Mouse (Mus musculus): Measurements from ENCODE around the gene Mvp. TPM values are rescaled to one million over a fixed set of nuclear protein-coding genes. Genes with fewer than 3 reads are reported as not detected.

The Mvp gene
- polyA plus RNA-seq, 1 experiment from 2014 or later: 104 TPM

- POLR2A ChIA-PET: interaction anchor here (0.8 to 1.4 kb wide), 3 partner anchors 16 to 41 kb away, joined by 3 to 4 read pairs (median 3); partner anchors contain the start of genes Pagr1a and Pagr1b
- CTCF ChIA-PET: interaction anchor here (1.0 to 1.1 kb wide), 3 partner anchors 23 to 144 kb away, joined by 3 to 4 read pairs (median 3); no protein-coding TSS in a partner anchor
- H3K27me3 ChIP-seq: no peaks in the 10 kb centered on the region
- DNase-seq (ENCODE audit: low read depth, low spot score) (peak; percentile 82), ATAC-seq (peak; percentile 73)
- in situ Hi-C loops (cut with MboI; ENCODE audit: low pct_unique_long_range_greater_than_20kb): no loop called here
- TF ChIP-seq CTCF (IDR thresholded peaks at IDR 0.05): peak; percentile 99
Measured at GRCm38 (mm10) chr7:126975950-126976866, 38.2 kb downstream of the Mvp start, which contains the start of gene Cdiptos. Cdiptos (minus strand) TSS chr7:126976098.

GRCm38 (mm10) chr7:126975893-126975949 is 38.7 kb downstream of the Mvp start, which contains the start of gene Cdipt:
Cdipt (plus strand) TSS chr7:126975914.
- ATAC-seq (no peak), DNase-seq (ENCODE audit: low read depth, low spot score) (no peak)
- no peaks in the 10 kb centered on the region for H3K27me3 ChIP-seq
- TF ChIP-seq CTCF (IDR thresholded peaks at IDR 0.05): no peak
- in situ Hi-C loops (cut with MboI; ENCODE audit: low pct_unique_long_range_greater_than_20kb): no loop called here
- POLR2A ChIA-PET: no interaction called here
- CTCF ChIA-PET: no interaction called here

GRCm38 (mm10) chr7:126975493-126975892 is 38.9 kb downstream of the Mvp start:
- no peaks in the 10 kb centered on the region for H3K27me3 ChIP-seq
- no peak for TF ChIP-seq CTCF (IDR thresholded peaks at IDR 0.05)
- no peak for DNase-seq (ENCODE audit: low read depth, low spot score)
- no peak for ATAC-seq
- CTCF ChIA-PET: no interaction called here
- POLR2A ChIA-PET: no interaction called here
- in situ Hi-C loops (cut with MboI; ENCODE audit: low pct_unique_long_range_greater_than_20kb): no loop called here

GRCm38 (mm10) chr7:126967361-126967760 is 47.1 kb downstream of the Mvp start:
- no peak for DNase-seq (ENCODE audit: low read depth, low spot score)
- CTCF ChIA-PET: no interaction called here
- in situ Hi-C loops (cut with MboI; ENCODE audit: low pct_unique_long_range_greater_than_20kb): loop anchor here (10.0 kb wide), 1 partner anchor 127 kb away; the partner anchor contains the start of gene AI467606
- ATAC-seq: no peak
- POLR2A ChIA-PET: no interaction called here
- H3K27me3 ChIP-seq: no peaks in the 10 kb centered on the region
- no peak for TF ChIP-seq CTCF (IDR thresholded peaks at IDR 0.05)

- DNase-seq (ENCODE audit: low read depth, low spot score) (no peak), ATAC-seq (no peak)
- in situ Hi-C loops (cut with MboI; ENCODE audit: low pct_unique_long_range_greater_than_20kb): loop anchor here (10.0 kb wide), 1 partner anchor 129 kb away; the partner anchor contains the start of gene AI467606
Measured at GRCm38 (mm10) chr7:126965568-126965967, 48.9 kb downstream of the Mvp start.

GRCm38 (mm10) chr7:126963548-126964286 is 50.7 kb downstream of the Mvp start:
- no peak for ATAC-seq
- ChIA-PET POLR2A (no interaction called here), CTCF (no interaction called here)
- in situ Hi-C loops (cut with MboI; ENCODE audit: low pct_unique_long_range_greater_than_20kb): loop anchor here (10.0 kb wide), 1 partner anchor 131 kb away; the partner anchor contains the start of gene AI467606
- no peak for DNase-seq (ENCODE audit: low read depth, low spot score)
- H3K27me3 ChIP-seq: peaks cover 9% of the 10 kb centered on the region
- peak; percentile 72 for TF ChIP-seq CTCF (IDR thresholded peaks at IDR 0.05)

More at GRCm38 (mm10) chr7:126965568-126965967, 48.9 kb downstream of the Mvp start:
- no peak for TF ChIP-seq CTCF (IDR thresholded peaks at IDR 0.05)
- CTCF ChIA-PET: interaction anchor here (1.3 to 1.4 kb wide), 2 partner anchors 30 to 145 kb away, joined by 3 read pairs; no protein-coding TSS in a partner anchor
- no peaks in the 10 kb centered on the region for H3K27me3 ChIP-seq
- POLR2A ChIA-PET: interaction anchor here (0.7 kb wide), 2 partner anchors 63 to 189 kb away, joined by 3 to 7 read pairs; partner anchors contain the start of gene Ypel3

GRCm38 (mm10) chr7:126961965-126962364 is 52.5 kb downstream of the Mvp start:
- in situ Hi-C loops (cut with MboI; ENCODE audit: low pct_unique_long_range_greater_than_20kb): loop anchor here (10.0 kb wide), 1 partner anchor 133 kb away; the partner anchor contains the start of gene AI467606
- DNase-seq (ENCODE audit: low read depth, low spot score) (no peak), ATAC-seq (no peak)
- CTCF ChIA-PET: interaction anchor here (1.1 kb wide), 1 partner anchor 12 kb away, joined by 4 read pairs; no protein-coding TSS in a partner anchor
- POLR2A ChIA-PET: no interaction called here
- TF ChIP-seq CTCF (IDR thresholded peaks at IDR 0.05): no peak
- peaks cover 9% of the 10 kb centered on the region for H3K27me3 ChIP-seq

GRCm38 (mm10) chr7:126961095-126961494 is 53.3 kb downstream of the Mvp start:
- H3K27me3 ChIP-seq: peaks cover 9% of the 10 kb centered on the region
- ATAC-seq: no peak
- DNase-seq (ENCODE audit: low read depth, low spot score): no peak
- in situ Hi-C loops (cut with MboI; ENCODE audit: low pct_unique_long_range_greater_than_20kb): loop anchor here (10.0 kb wide), 1 partner anchor 134 kb away; the partner anchor contains the start of gene AI467606
- POLR2A ChIA-PET: interaction anchor here (0.9 to 1.1 kb wide), 2 partner anchors 10 to 11 kb away, joined by 3 read pairs; partner anchors contain the start of gene Sez6l2
- TF ChIP-seq CTCF (IDR thresholded peaks at IDR 0.05): no peak
- CTCF ChIA-PET: no interaction called here

GRCm38 (mm10) chr7:126959780-126960179 is 54.6 kb downstream of the Mvp start:
- no peak for TF ChIP-seq CTCF (IDR thresholded peaks at IDR 0.05)
- H3K27me3 ChIP-seq: peaks cover 9% of the 10 kb centered on the region
- ChIA-PET POLR2A (no interaction called here), CTCF (no interaction called here)
- in situ Hi-C loops (cut with MboI; ENCODE audit: low pct_unique_long_range_greater_than_20kb): loop anchor here (10.0 kb wide), 1 partner anchor 135 kb away; the partner anchor contains the start of gene AI467606
- ATAC-seq: no peak
- DNase-seq (ENCODE audit: low read depth, low spot score): no peak

- no peak for ATAC-seq
- DNase-seq (ENCODE audit: low read depth, low spot score): no peak
- peaks cover 31% of the 10 kb centered on the region for H3K27me3 ChIP-seq
- in situ Hi-C loops (cut with MboI; ENCODE audit: low pct_unique_long_range_greater_than_20kb): no loop called here
- TF ChIP-seq CTCF (IDR thresholded peaks at IDR 0.05): no peak
- ChIA-PET CTCF (no interaction called here), POLR2A (no interaction called here)
Measured at GRCm38 (mm10) chr7:126955125-126955524, 59.3 kb downstream of the Mvp start.
